Mouse (Mus musculus): ENCODE results near the gene Zwilch. TPM values are rescaled to one million over a fixed set of nuclear protein-coding genes. Genes with fewer than 3 reads are reported as not detected.

Zwilch gene
- polyA plus RNA-seq (2014; fragmentation: Nextera tagmentation; extraction: Ambion mirVana), result 27.0 and 27.9 TPM in 2 replicates

DNA sequence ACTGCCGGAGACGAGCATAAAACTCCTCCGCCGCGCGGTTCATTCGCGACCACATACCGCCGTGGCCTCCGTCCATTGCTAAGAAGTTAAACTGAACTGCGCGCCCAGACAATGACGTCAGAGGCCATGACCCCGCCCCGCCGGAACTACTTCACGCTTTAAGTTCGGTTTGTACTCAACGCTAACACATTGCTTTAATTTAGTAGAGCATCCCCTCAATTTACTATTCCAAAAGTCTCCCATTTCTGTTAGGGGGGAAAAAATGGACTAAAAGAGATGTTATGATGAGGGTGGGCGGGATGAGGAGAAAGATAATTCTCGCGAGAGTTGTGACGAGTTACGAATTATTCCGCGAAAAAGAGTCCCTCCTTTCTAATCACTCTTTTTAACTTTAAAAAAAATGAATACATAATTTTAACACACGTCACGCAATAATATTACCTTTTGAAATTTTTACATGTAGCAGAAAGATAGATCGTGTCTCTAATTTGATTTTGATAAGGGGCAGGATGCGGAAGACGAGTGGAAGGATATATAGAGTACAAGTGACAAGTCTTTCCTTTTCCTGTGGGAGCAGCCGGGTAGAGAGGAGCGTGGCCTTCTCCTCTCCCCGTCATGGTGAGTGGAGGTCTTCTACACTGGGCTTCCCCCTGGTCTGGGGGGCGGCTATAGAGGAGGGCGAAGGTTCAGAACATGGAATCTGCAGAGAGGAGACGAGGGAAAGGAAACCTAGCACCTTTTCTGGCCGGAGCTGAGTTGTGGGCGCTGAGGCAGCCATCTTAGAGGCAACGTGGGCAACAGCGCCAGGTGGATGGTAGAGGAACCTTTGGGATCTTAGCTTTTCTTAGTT, at the start of gene Zwilch, which contains the start of gene Rpl4:
Gene Zwilch (minus strand): TSS at position 289 of the 850 bp plus-strand sequence.
Gene Rpl4 (plus strand): TSS at position 560 of the 850 bp plus-strand sequence.
- Histone ChIP-seq H3K27me3 (ENCODE audit: control insufficient read depth, insufficient read depth, low read length) (no peaks in the 10 kb centered on the region), H3K4me3 (ENCODE audit: low read depth, low read length) (peak within 1 kb of the TSS; percentile 85), H3K9me3 (ENCODE audit: control insufficient read depth, low read length) (no peaks in the 10 kb centered on the region), H3K36me3 (ENCODE audit: control insufficient read depth, insufficient read depth, low read length) (peaks cover 14% of the 10 kb centered on the region), H3K4me2 (replicated peaks; ENCODE audit: low read depth, low read length) (peak within 1 kb of the TSS; percentile 62), H3K9ac (ENCODE audit: low read depth, low read length) (peak within 1 kb of the TSS; percentile 81), H3K27ac (ENCODE audit: low read depth, low read length) (peak within 1 kb of the TSS; percentile 87), H3K4me1 (replicated peaks; ENCODE audit: control insufficient read depth, insufficient read depth, low read length) (no peaks in the 10 kb centered on the region; the same call in 1 of the 2 replicates)
- ATAC-seq (ENCODE audit: low FRiP score), result peak; percentile 85
- WGBS, result under 1% methylated on average over 42 of the region's 42 CpGs
- peak; percentile 89 for DNase-seq (ENCODE audit: low spot score)

GRCm38 (mm10) chr9:64222098-64222497, 49.2 kb upstream of the Zwilch start:
- no peak for ATAC-seq (ENCODE audit: low FRiP score)
- Histone ChIP-seq H3K4me3 (ENCODE audit: low read depth, low read length) (no peak overlapping the region), H3K36me3 (ENCODE audit: control insufficient read depth, insufficient read depth, low read length) (no peaks in the 10 kb centered on the region), H3K4me1 (replicated peaks; ENCODE audit: control insufficient read depth, insufficient read depth, low read length) (no peaks in the 10 kb centered on the region), H3K4me2 (replicated peaks; ENCODE audit: low read depth, low read length) (no peak overlapping the region), H3K9me3 (ENCODE audit: control insufficient read depth, low read length) (no peaks in the 10 kb centered on the region), H3K9ac (ENCODE audit: low read depth, low read length) (no peak overlapping the region), H3K27ac (ENCODE audit: low read depth, low read length) (no peak overlapping the region), H3K27me3 (ENCODE audit: control insufficient read depth, insufficient read depth, low read length) (no peaks in the 10 kb centered on the region)
- WGBS, result 74% methylated on average over 2 of the region's 2 CpGs
- DNase-seq (ENCODE audit: low spot score), result no peak

- H3K9me3 ChIP-seq (ENCODE audit: control insufficient read depth, low read length), result no peaks in the 10 kb centered on the region
- H3K36me3 ChIP-seq (ENCODE audit: control insufficient read depth, insufficient read depth, low read length), result no peaks in the 10 kb centered on the region
- H3K4me1 ChIP-seq (replicated peaks; ENCODE audit: control insufficient read depth, insufficient read depth, low read length), result no peaks in the 10 kb centered on the region
- no peak overlapping the region for H3K9ac ChIP-seq (ENCODE audit: low read depth, low read length)
- no peaks in the 10 kb centered on the region for H3K27me3 ChIP-seq (ENCODE audit: control insufficient read depth, insufficient read depth, low read length)
- H3K4me3 ChIP-seq (ENCODE audit: low read depth, low read length), result no peak overlapping the region
- H3K27ac ChIP-seq (ENCODE audit: low read depth, low read length), result no peak overlapping the region
- no peak overlapping the region for H3K4me2 ChIP-seq (replicated peaks; ENCODE audit: low read depth, low read length)
- WGBS, result 94% methylated on average over 4 of the region's 4 CpGs
- DNase-seq (ENCODE audit: low spot score) (no peak), ATAC-seq (ENCODE audit: low FRiP score) (no peak)
Measured at GRCm38 (mm10) chr9:64221480-64221879, 48.6 kb upstream of the Zwilch start.

DNA sequence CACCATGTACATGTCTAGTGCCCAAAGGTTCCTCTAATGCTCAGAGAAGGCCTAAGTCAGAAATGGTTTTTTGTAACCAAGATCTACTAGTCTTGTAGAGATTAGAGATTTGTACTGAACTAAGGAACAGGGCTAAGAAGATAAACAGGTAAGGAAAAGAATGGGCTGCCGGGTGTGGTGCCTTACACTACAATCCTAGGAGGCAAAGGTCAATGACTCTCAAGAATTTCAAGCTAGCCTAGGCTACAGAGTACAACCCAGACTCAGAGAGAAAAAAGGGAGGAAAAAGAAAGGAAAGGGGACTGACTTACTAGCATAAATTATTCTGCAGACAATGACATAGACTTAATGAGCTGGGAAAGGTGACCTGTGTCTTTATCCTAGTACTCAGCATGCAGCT, 47.7 kb upstream of the Zwilch start:
- no peak overlapping the region for H3K27ac ChIP-seq (ENCODE audit: low read depth, low read length)
- no peak for ATAC-seq (ENCODE audit: low FRiP score)
- H3K9me3 ChIP-seq (ENCODE audit: control insufficient read depth, low read length), result no peaks in the 10 kb centered on the region
- WGBS, result 47% methylated on average over 1 of the region's 1 CpGs
- no peaks in the 10 kb centered on the region for H3K27me3 ChIP-seq (ENCODE audit: control insufficient read depth, insufficient read depth, low read length)
- H3K4me3 ChIP-seq (ENCODE audit: low read depth, low read length), result no peak overlapping the region
- no peaks in the 10 kb centered on the region for H3K36me3 ChIP-seq (ENCODE audit: control insufficient read depth, insufficient read depth, low read length)
- no peak for DNase-seq (ENCODE audit: low spot score)
- no peaks in the 10 kb centered on the region for H3K4me1 ChIP-seq (replicated peaks; ENCODE audit: control insufficient read depth, insufficient read depth, low read length)
- H3K4me2 ChIP-seq (replicated peaks; ENCODE audit: low read depth, low read length), result no peak overlapping the region
- H3K9ac ChIP-seq (ENCODE audit: low read depth, low read length), result no peak overlapping the region

DNA sequence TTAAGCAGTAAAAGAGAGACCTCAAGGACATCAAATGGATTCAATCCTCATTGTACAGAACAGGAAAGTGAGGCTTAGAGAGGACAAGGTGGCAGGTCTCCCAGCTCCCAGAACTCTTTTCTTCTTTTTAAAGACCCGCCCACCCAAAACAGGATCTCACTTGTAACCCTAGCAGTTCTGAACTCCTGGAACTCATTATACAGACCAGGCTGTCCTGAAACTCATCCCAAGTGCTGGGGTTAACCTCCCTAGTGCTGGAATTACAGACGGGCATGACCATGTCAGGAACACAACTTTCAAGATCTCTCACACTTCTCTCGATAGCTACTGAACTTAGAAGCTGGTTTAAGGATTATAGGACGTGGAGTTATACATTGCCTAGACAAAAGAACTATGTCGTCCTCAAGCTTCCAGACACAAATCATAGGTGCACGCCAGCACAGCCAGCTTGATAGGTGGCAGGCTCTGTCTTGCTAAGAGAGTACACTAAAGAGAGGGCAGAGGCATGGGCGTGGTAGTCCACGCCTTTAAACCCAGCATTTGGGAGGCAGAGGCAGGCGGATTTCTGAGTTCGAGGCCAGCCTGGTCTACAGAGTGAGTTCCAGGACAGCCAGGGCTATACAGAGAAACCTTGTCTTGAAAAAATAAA, 47.0 kb upstream of the Zwilch start:
- H3K36me3 ChIP-seq (ENCODE audit: control insufficient read depth, insufficient read depth, low read length), result no peaks in the 10 kb centered on the region
- H3K4me2 ChIP-seq (replicated peaks; ENCODE audit: low read depth, low read length), result no peak overlapping the region
- no peak overlapping the region for H3K9ac ChIP-seq (ENCODE audit: low read depth, low read length)
- no peaks in the 10 kb centered on the region for H3K27me3 ChIP-seq (ENCODE audit: control insufficient read depth, insufficient read depth, low read length)
- no peaks in the 10 kb centered on the region for H3K4me1 ChIP-seq (replicated peaks; ENCODE audit: control insufficient read depth, insufficient read depth, low read length)
- H3K27ac ChIP-seq (ENCODE audit: low read depth, low read length), result no peak overlapping the region
- no peak overlapping the region for H3K4me3 ChIP-seq (ENCODE audit: low read depth, low read length)
- no peak for DNase-seq (ENCODE audit: low spot score)
- WGBS, result 89% methylated on average over 10 of the region's 10 CpGs
- ATAC-seq (ENCODE audit: low FRiP score), result no peak
- no peaks in the 10 kb centered on the region for H3K9me3 ChIP-seq (ENCODE audit: control insufficient read depth, low read length)

- Histone ChIP-seq H3K36me3 (ENCODE audit: control insufficient read depth, insufficient read depth, low read length) (no peaks in the 10 kb centered on the region), H3K9me3 (ENCODE audit: control insufficient read depth, low read length) (no peaks in the 10 kb centered on the region), H3K9ac (ENCODE audit: low read depth, low read length) (no peak overlapping the region), H3K4me1 (replicated peaks; ENCODE audit: control insufficient read depth, insufficient read depth, low read length) (no peaks in the 10 kb centered on the region), H3K4me2 (replicated peaks; ENCODE audit: low read depth, low read length) (no peak overlapping the region), H3K4me3 (ENCODE audit: low read depth, low read length) (no peak overlapping the region), H3K27ac (ENCODE audit: low read depth, low read length) (no peak overlapping the region), H3K27me3 (ENCODE audit: control insufficient read depth, insufficient read depth, low read length) (no peaks in the 10 kb centered on the region)
- no peak for DNase-seq (ENCODE audit: low spot score)
- WGBS, result 71% methylated on average over 1 of the region's 1 CpGs
- ATAC-seq (ENCODE audit: low FRiP score), result no peak
Measured at GRCm38 (mm10) chr9:64219305-64219704, 46.4 kb upstream of the Zwilch start.

- ATAC-seq (ENCODE audit: low FRiP score) (no peak), DNase-seq (ENCODE audit: low spot score) (no peak)
- no peaks in the 10 kb centered on the region for H3K36me3 ChIP-seq (ENCODE audit: control insufficient read depth, insufficient read depth, low read length)
- no peak overlapping the region for H3K4me2 ChIP-seq (replicated peaks; ENCODE audit: low read depth, low read length)
- H3K4me1 ChIP-seq (replicated peaks; ENCODE audit: control insufficient read depth, insufficient read depth, low read length), result no peaks in the 10 kb centered on the region
- H3K9me3 ChIP-seq (ENCODE audit: control insufficient read depth, low read length), result no peaks in the 10 kb centered on the region
- H3K4me3 ChIP-seq (ENCODE audit: low read depth, low read length), result no peak overlapping the region
- no peak overlapping the region for H3K9ac ChIP-seq (ENCODE audit: low read depth, low read length)
- no peak overlapping the region for H3K27ac ChIP-seq (ENCODE audit: low read depth, low read length)
- no peaks in the 10 kb centered on the region for H3K27me3 ChIP-seq (ENCODE audit: control insufficient read depth, insufficient read depth, low read length)
Measured at GRCm38 (mm10) chr9:64217887-64218286, 45.0 kb upstream of the Zwilch start.

DNA sequence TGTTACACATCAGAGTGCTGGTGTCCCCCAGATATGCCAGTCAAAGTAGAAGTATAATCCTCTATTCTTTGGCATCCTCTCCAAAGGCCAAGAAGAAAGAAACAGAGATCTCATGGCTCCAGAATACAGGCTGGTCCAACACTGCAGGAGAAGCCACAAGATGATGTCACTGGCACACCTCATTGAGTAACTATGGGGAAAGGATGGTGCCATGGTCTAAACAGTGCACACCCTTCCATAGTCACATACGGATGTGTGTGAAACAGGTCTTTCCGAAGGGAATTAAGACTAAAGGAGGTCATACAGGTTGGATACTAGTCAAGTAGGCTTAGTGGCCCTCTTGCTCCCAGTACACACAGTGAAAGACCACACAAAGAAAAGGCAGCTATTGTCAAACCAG, 43.7 kb upstream of the Zwilch start:
- DNase-seq (ENCODE audit: low spot score) (no peak), ATAC-seq (ENCODE audit: low FRiP score) (no peak)
- Histone ChIP-seq H3K27ac (ENCODE audit: low read depth, low read length) (no peak overlapping the region), H3K9me3 (ENCODE audit: control insufficient read depth, low read length) (no peaks in the 10 kb centered on the region), H3K9ac (ENCODE audit: low read depth, low read length) (no peak overlapping the region), H3K4me1 (replicated peaks; ENCODE audit: control insufficient read depth, insufficient read depth, low read length) (no peaks in the 10 kb centered on the region), H3K4me3 (ENCODE audit: low read depth, low read length) (no peak overlapping the region), H3K27me3 (ENCODE audit: control insufficient read depth, insufficient read depth, low read length) (no peaks in the 10 kb centered on the region), H3K4me2 (replicated peaks; ENCODE audit: low read depth, low read length) (no peak overlapping the region), H3K36me3 (ENCODE audit: control insufficient read depth, insufficient read depth, low read length) (no peaks in the 10 kb centered on the region)
- 97% methylated on average over 2 of the region's 2 CpGs for WGBS

GRCm38 (mm10) chr9:64216090-64216489, 43.2 kb upstream of the Zwilch start:
- WGBS, result 86% methylated on average over 4 of the region's 4 CpGs
- no peak overlapping the region for H3K4me3 ChIP-seq (ENCODE audit: low read depth, low read length)
- no peak for ATAC-seq (ENCODE audit: low FRiP score)

More at GRCm38 (mm10) chr9:64216090-64216489, 43.2 kb upstream of the Zwilch start:
- H3K4me2 ChIP-seq (replicated peaks; ENCODE audit: low read depth, low read length), result no peak overlapping the region
- H3K27me3 ChIP-seq (ENCODE audit: control insufficient read depth, insufficient read depth, low read length), result no peaks in the 10 kb centered on the region
- no peaks in the 10 kb centered on the region for H3K36me3 ChIP-seq (ENCODE audit: control insufficient read depth, insufficient read depth, low read length)
- no peak for DNase-seq (ENCODE audit: low spot score)
- no peak overlapping the region for H3K9ac ChIP-seq (ENCODE audit: low read depth, low read length)
- no peaks in the 10 kb centered on the region for H3K9me3 ChIP-seq (ENCODE audit: control insufficient read depth, low read length)
- H3K27ac ChIP-seq (ENCODE audit: low read depth, low read length), result no peak overlapping the region
- H3K4me1 ChIP-seq (replicated peaks; ENCODE audit: control insufficient read depth, insufficient read depth, low read length), result no peaks in the 10 kb centered on the region

All from hindbrain, embryonic 11.5 days (tissue).